Mouse (Mus musculus): Measurements from ENCODE around the gene Rhbdf1.

- TF ChIP-seq CTCF (IDR thresholded peaks at IDR 0.05; ENCODE audit: low read depth) = no peak
- TF ChIP-seq EP300 (optimal IDR thresholded peaks at IDR 0.05) = no peak
Measured at GRCm38 (mm10) chr11:32236132-32236531, 14.0 kb upstream of the Rhbdf1 start.
